Mouse (Mus musculus) ES-Bruce4 (cell line): ENCODE results near the gene Has1.

Source experiments
- CTCF ChIP-seq: IDR thresholded peaks from one replicate; pipeline ENCODE4 v1.8.1; 2011; ENCODE audit warnings: low read depth, low read length
- EP300 ChIP-seq: IDR thresholded peaks from 2 replicates; pipeline ENCODE4 v1.6.1; 2011; ENCODE audit warnings: low read depth, low read length; ENCODE audit not compliant: insufficient read depth

GRCm38 (mm10) chr17:17825921-17826591, 28.9 kb downstream of the Has1 start:
- no peak for TF ChIP-seq CTCF
- no peak for TF ChIP-seq EP300
